Mouse (Mus musculus) kidney, embryonic 16.5 days (tissue): ENCODE data around the gene Gm45015. TPM values are rescaled to one million over a fixed set of nuclear protein-coding genes. Genes with fewer than 3 reads are reported as not detected.
A peak's percentile ranks its signal among the peaks of the same experiment; 100 is the strongest.

ENCODE experiments used
- ATAC-seq: fragments of 200-750 bp; cut with Nextera tagmentation; 2 replicates; pipeline ENCODE4 v1.8.0; 2017; ENCODE audit warnings: moderate TSS enrichment; ENCODE audit not compliant: low FRiP score, low TSS enrichment
- H3K27ac ChIP-seq: fragments of 300-500 bp; sonication (generic); 2 replicates; pipeline ENCODE4 v1.5.1; 2014; ENCODE audit warnings: low read length
- H3K27me3 ChIP-seq: fragments of 300-500 bp; sonication (generic); 2 replicates; pipeline ENCODE4 v1.6.1; 2014; ENCODE audit warnings: low read length, control low read depth, mixed read lengths; ENCODE audit not compliant: insufficient read depth
- H3K36me3 ChIP-seq: fragments of 300-500 bp; sonication (generic); 2 replicates; pipeline ENCODE4 v1.6.1; 2014; ENCODE audit warnings: low read length, control low read depth, mixed read lengths; ENCODE audit not compliant: insufficient read depth
- H3K4me1 ChIP-seq: fragments of 300-500 bp; sonication (generic); 2 replicates; pipeline ENCODE4 v1.6.1; 2014; ENCODE audit warnings: low read length, control low read depth, mixed read lengths; ENCODE audit not compliant: insufficient read depth
- H3K4me2 ChIP-seq: fragments of 300-500 bp; sonication (generic); replicated peaks from 2 replicates; pipeline ENCODE4 v1.6.1; 2014; ENCODE audit warnings: low read depth, low read length
- H3K4me3 ChIP-seq: fragments of 300-500 bp; sonication (generic); 2 replicates; pipeline ENCODE4 v1.5.1; 2014; ENCODE audit warnings: mild to moderate bottlenecking, low read length
- H3K9ac ChIP-seq: fragments of 300-500 bp; sonication (generic); replicated peaks from 2 replicates; pipeline ENCODE4 v1.6.1; 2014; ENCODE audit warnings: low read length
- H3K9me3 ChIP-seq: fragments of 300-500 bp; sonication (generic); 2 replicates; pipeline ENCODE4 v1.6.1; 2016; ENCODE audit warnings: low read length, control low read depth
- WGBS: fragments of 180-500 bp; shearing (Covaris S2); extraction: QIAGEN DNeasy Blood & Tissue Kit; methylation state at CpG from one replicate; pipeline ENCODE4 v1.1.7; 2014; 5-methylcytosine and 5-hydroxymethylcytosine counted together
- polyA plus RNA-seq: library from polyadenylated mRNA; unstranded; fragments of >200 nt; fragmentation: Nextera tagmentation; extraction: Ambion mirVana; gene quantifications from 2 replicates; pipeline ENCODE4 v1.2.1, GENCODE M21; 2015

Gm45015 gene
- not detected in 2 replicates for polyA plus RNA-seq

DNA sequence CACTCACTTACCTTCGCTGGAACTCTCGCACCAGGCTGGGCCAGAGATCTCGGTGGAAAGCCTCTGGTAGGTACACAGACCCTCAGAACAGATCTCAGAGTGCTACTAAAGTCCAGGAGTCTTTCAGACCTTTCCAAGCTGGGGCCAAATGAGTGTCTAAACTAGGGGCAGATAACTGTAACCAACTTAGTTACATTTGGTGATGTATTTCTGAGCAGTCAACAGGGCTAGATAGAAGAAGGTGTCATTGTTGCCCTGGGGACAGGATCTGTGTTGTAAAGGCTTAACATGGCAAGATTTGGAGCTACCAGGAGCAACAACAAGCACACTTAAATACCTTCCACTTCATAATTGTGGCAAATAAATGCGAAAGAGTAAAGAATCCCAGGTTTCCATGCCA, at the start of gene Gm45015:
TSS of gene Gm45015 (minus strand) at position 101 of the 400 bp plus-strand sequence.
- H3K4me1 ChIP-seq, result no peaks in the 10 kb centered on the region
- no peaks in the 10 kb centered on the region for H3K36me3 ChIP-seq
- no peaks in the 10 kb centered on the region for H3K9me3 ChIP-seq
- H3K4me2 ChIP-seq, result no peak within 1 kb of the TSS
- 86% methylated on average over 4 of the region's 4 CpGs for WGBS
- no peak within 1 kb of the TSS for H3K4me3 ChIP-seq
- no peak within 1 kb of the TSS for H3K27ac ChIP-seq
- H3K9ac ChIP-seq, result no peak within 1 kb of the TSS
- no peak for ATAC-seq
- H3K27me3 ChIP-seq, result peaks cover 16% of the 10 kb centered on the region; the same call in 1 of the 2 replicates

DNA sequence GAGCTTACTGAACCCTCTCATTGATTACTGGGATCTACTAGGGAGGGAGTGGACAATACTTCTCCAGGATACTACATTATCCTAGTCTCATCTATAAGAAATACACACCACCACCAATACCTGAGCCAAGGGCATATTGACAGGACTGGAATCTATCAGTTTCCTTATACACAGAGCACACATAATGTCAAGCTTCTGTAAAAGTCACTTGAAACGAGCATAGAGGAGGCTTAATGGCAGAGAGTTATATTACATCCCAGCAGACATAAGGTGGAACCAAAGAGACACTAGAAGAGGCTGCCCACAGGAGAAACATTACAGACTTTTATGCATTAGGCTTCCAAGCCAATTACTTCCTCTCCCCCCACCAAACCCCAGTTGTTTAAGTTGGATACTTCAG, 48.3 kb upstream of the Gm45015 start:
- H3K27ac ChIP-seq, result no peak overlapping the region
- no peak overlapping the region for H3K4me2 ChIP-seq
- no peaks in the 10 kb centered on the region; the same call in 1 of the 2 replicates for H3K27me3 ChIP-seq
- H3K9ac ChIP-seq, result no peak overlapping the region
- no peaks in the 10 kb centered on the region for H3K4me1 ChIP-seq
- no peaks in the 10 kb centered on the region for H3K36me3 ChIP-seq
- no peak for ATAC-seq
- 17% methylated on average over 1 of the region's 1 CpGs for WGBS
- H3K9me3 ChIP-seq, result no peaks in the 10 kb centered on the region
- no peak overlapping the region for H3K4me3 ChIP-seq

DNA sequence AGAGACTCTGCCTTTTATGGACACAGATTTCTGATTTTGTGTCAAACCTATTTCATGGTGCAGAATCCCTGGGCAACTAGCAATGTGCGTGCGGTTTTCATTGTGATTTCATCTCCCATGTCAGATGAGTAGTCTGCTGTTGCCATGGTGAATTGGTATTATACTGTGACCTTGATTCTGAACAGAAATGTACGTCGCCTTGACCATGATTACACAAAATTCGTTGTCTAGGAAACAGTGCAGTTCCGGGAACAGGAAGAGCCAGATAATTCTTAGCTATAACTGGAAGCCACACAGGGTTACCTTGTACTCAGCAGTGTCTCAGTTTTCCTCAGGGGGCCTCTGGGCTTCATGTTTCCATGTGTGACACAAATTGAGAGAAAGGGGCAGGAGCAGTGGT, 47.8 kb upstream of the Gm45015 start:
- no peak overlapping the region for H3K4me2 ChIP-seq
- no peaks in the 10 kb centered on the region for H3K4me1 ChIP-seq
- ATAC-seq, result no peak
- no peak overlapping the region for H3K27ac ChIP-seq
- no peaks in the 10 kb centered on the region for H3K9me3 ChIP-seq
- H3K36me3 ChIP-seq, result no peaks in the 10 kb centered on the region
- H3K27me3 ChIP-seq, result no peaks in the 10 kb centered on the region; the same call in 1 of the 2 replicates
- H3K9ac ChIP-seq, result no peak overlapping the region
- 71% methylated on average over 6 of the region's 6 CpGs for WGBS
- H3K4me3 ChIP-seq, result no peak overlapping the region

- Histone ChIP-seq H3K4me1 (no peaks in the 10 kb centered on the region), H3K9me3 (no peaks in the 10 kb centered on the region), H3K9ac (no peak overlapping the region), H3K36me3 (no peaks in the 10 kb centered on the region), H3K27ac (no peak overlapping the region), H3K4me3 (no peak overlapping the region), H3K4me2 (no peak overlapping the region), H3K27me3 (peaks cover 8% of the 10 kb centered on the region; the same call in 1 of the 2 replicates)
- no peak for ATAC-seq
Observed at GRCm38 (mm10) chrX:73363291-73363690, 26.7 kb upstream of the Gm45015 start.

DNA sequence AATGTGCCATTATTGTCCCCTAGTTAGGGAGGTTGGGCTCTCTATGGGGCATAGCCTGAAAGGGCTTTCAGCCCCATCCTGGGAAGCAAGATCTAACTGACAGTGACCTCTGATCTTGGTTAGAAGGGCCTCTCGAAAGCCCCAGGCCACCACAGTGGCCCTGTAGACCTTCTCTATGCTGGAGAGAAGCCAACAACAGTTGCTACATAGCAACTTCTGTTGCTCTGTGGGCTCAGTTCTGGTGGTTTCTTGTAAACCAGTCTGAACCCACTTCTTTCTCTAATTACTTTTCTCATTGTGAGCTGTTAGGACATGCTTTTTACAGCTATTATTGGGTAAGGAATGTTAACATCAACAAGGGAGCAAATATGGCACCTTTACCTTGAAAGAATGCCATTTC, 20.1 kb upstream of the Gm45015 start:
- H3K4me2 ChIP-seq, result no peak overlapping the region
- no peak overlapping the region for H3K27ac ChIP-seq
- H3K9ac ChIP-seq, result no peak overlapping the region
- H3K27me3 ChIP-seq, result peaks cover 4% of the 10 kb centered on the region; the same call in 1 of the 2 replicates
- peaks cover 35% of the 10 kb centered on the region for H3K36me3 ChIP-seq
- H3K4me1 ChIP-seq, result no peaks in the 10 kb centered on the region
- no peak for ATAC-seq
- no peaks in the 10 kb centered on the region for H3K9me3 ChIP-seq
- 83% methylated on average over 1 of the region's 1 CpGs for WGBS
- H3K4me3 ChIP-seq, result no peak overlapping the region

GRCm38 (mm10) chrX:73356163-73356562, 19.5 kb upstream of the Gm45015 start:
- H3K27ac ChIP-seq, result no peak overlapping the region
- H3K4me3 ChIP-seq, result no peak overlapping the region
- no peak for ATAC-seq
- no peaks in the 10 kb centered on the region for H3K4me1 ChIP-seq
- 93% methylated on average over 2 of the region's 2 CpGs for whole genome bisulfite sequencing
- peaks cover 37% of the 10 kb centered on the region for H3K36me3 ChIP-seq
- H3K9ac ChIP-seq, result no peak overlapping the region
- peaks cover 3% of the 10 kb centered on the region; the same call in 1 of the 2 replicates for H3K27me3 ChIP-seq
- no peak overlapping the region for H3K4me2 ChIP-seq
- no peaks in the 10 kb centered on the region for H3K9me3 ChIP-seq

DNA sequence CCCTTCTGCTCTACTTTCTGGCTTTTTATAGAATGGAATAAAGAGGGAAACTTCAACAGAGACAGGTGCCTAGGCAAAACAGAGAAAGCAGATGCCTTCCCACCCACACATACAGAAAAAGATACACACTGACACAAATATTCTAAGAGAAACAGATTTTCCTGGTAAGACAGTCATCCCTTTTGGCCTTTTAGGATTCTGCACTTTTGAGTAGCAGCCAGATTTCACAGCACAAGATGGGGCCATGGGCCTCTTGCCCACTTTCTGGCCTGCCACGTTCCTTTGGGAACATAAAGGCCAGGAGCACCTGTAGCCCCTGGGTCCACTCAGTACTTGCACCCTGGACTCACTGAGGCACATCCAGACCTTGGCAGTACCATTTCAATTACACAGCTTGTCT, 7.7 kb upstream of the Gm45015 start:
- Histone ChIP-seq H3K27me3 (peaks cover 2% of the 10 kb centered on the region; the same call in 1 of the 2 replicates), H3K9me3 (no peaks in the 10 kb centered on the region), H3K9ac (no peak overlapping the region), H3K4me3 (no peak overlapping the region), H3K4me2 (no peak overlapping the region), H3K27ac (no peak overlapping the region), H3K36me3 (no peaks in the 10 kb centered on the region), H3K4me1 (no peaks in the 10 kb centered on the region)
- no peak for ATAC-seq
- WGBS, result 85% methylated on average over 1 of the region's 1 CpGs

GRCm38 (mm10) chrX:73343802-73344201, 7.2 kb upstream of the Gm45015 start:
- Histone ChIP-seq H3K9me3 (no peaks in the 10 kb centered on the region), H3K4me2 (peak overlapping the region; percentile 55; the same call in 1 of the 2 replicates), H3K27me3 (peaks cover 2% of the 10 kb centered on the region; the same call in 1 of the 2 replicates), H3K9ac (no peak overlapping the region), H3K36me3 (no peaks in the 10 kb centered on the region), H3K4me1 (no peaks in the 10 kb centered on the region), H3K27ac (no peak overlapping the region), H3K4me3 (no peak overlapping the region; the same call in 1 of the 2 replicates)
- ATAC-seq, result no peak
- WGBS, result 82% methylated on average over 1 of the region's 1 CpGs

DNA sequence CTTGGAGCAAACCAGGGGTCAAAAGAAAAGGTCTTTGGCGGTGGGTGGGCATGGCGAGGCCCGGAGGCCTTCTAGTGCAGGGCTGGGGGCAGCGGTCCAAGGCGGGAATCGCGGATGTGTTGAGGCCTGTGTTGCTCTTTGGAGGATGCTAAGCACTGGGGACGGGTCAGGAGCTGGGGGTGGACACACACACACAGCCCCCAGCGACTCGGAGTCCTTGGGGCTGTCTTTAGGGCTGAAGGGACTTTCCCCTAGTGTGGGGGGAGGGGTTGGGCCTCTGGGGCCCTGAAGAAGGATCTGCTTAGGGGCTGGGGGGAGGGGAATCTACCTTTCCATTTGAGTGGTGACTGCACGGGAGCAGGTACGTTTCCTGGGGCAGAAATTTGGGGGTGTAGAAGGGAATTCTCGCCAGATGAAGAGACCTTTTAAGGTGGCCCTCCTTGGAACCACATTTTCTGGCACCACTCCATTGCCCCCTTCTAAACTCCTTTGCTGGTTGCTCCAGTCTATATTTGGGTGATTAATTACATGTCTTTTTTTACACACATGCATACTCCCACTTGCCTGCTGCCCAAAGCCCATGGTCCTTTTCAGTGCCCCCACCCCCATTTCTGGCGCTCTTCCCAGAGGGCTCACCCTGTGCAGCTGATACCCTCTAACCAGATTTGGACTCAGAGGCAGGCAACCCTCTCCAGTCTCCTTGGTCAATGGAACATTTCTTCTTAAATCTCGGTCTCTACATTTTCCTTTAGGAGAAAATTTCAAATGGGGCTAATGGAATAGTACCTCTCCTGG, 6.5 kb upstream of the Gm45015 start:
- Histone ChIP-seq H3K27me3 (peaks cover 2% of the 10 kb centered on the region; the same call in 1 of the 2 replicates), H3K9me3 (no peaks in the 10 kb centered on the region), H3K9ac (peak overlapping the region; percentile 74), H3K4me2 (peak overlapping the region; percentile 55), H3K36me3 (no peaks in the 10 kb centered on the region), H3K4me3 (peak overlapping the region; percentile 68), H3K27ac (0 out of 2 replicates have a peak overlapping the region, but pooled peaks have one; percentile 46), H3K4me1 (no peaks in the 10 kb centered on the region)
- ATAC-seq, result peak; percentile 76
- 24% methylated on average over 13 of the region's 15 CpGs for WGBS

DNA sequence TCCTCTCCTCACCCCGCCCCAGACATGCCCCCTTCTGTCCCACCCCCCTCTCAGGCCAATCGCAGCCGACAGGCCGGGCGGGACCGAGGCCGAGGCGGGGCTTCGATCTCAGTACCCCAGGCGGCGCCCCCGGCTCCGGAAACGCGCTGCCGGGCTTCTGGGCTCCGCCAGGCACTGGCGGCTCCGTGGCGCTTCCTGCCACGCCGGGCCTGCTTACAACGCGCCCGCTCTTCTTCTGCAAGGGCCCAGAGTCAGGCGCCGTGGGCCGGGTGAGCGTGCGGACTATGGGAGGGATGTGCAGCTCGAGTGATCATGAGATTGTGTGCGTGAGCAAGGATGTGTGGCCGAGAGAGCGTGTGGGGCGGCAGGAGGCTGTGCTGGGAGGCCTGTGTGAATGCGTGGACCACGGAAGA, 5.8 kb upstream of the Gm45015 start, which contains the start of gene Zfp275:
TSS of gene Zfp275 (plus strand) at position 139 of the 413 bp plus-strand sequence.
- H3K4me2 ChIP-seq, result peak within 1 kb of the TSS; percentile 55
- no peaks in the 10 kb centered on the region for H3K36me3 ChIP-seq

More for the DNA sequence above, 5.8 kb upstream of the Gm45015 start, which contains the start of gene Zfp275:
- 19% methylated on average over 34 of the region's 37 CpGs for WGBS
- Histone ChIP-seq H3K4me3 (peak within 1 kb of the TSS; percentile 68), H3K9me3 (no peaks in the 10 kb centered on the region), H3K27ac (peak within 1 kb of the TSS; percentile 46; the same call in 1 of the 2 replicates), H3K4me1 (no peaks in the 10 kb centered on the region), H3K9ac (peak within 1 kb of the TSS; percentile 74), H3K27me3 (no peaks in the 10 kb centered on the region; the same call in 1 of the 2 replicates)
- peak; percentile 98 for ATAC-seq
